Mouse (Mus musculus): ENCODE data around the gene Tial1.
A peak's percentile ranks its signal among the peaks of the same experiment; 100 is the strongest.

Gene Tial1

GRCm38 (mm10) chr7:128461285-128462215 lies at the start of gene Tial1:
Gene Tial1, minus strand, starts transcription at chr7:128461717.
- peak; percentile 97 for DNase-seq (ENCODE audit: low spot score in 2 of 2)

DNA sequence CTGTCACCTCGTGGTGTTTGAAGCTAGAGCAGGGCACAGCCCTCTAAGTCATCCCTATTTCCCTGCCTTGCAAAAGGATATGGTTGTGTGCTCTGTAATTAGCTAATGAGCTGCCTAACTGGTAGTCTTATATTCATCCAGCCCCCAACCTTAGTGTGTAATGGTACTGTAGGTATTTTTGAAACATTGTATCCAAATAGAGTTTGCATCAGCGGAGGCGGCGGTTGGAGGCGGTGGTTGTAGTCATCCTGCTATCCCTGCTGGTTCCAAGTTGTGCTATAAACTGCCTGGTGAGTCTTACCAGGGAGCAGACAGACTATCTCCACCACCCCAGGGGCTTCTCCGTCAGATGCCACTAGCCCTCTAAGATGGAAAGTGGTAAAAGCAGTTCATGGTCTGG lies 42.6 kb upstream of the Tial1 start:
- DNase-seq (ENCODE audit: low spot score in 2 of 2): peak in 1 of 2 experiments; percentile 47

DNA sequence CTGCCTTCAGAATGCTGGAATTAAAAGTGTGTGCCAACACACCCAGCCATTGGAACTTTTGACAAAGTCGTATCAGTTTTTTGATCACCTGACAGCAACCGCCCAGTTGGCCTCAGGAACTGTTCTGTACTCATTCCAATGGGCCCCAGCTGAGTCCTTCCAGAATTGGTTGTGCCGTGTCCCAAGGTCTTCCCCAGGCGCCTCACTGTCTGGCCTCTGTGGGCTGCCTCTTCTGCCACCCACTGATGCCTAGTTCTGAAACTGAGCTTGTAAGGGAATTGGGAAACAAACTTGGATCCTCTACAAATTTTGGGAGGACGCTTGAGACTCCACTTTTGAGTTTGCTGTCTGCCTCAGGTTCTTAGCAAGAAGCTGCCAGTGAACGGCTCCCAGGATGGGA lies 38.3 kb upstream of the Tial1 start:
- DNase-seq (ENCODE audit: low spot score in 2 of 2): no peak

DNA sequence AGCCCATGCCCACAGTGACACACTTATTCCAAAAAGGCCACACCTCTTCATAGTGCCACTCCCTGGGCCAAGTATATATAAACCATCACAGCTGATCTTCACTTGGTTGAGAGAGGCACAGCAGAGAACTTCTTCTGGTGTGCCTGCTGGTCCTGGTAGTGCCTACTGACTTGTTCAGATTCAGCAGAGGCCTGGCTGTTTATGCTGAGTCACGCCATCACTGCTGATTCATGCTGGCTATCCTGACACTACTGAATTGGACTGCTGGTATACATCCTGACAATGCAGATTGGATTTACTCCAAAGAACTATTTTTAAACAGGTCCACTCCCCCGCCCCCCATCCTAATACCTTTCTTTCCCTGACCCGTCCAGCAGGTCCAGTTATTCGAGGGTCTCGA lies 33.0 kb upstream of the Tial1 start:
- no peak for DNase-seq (ENCODE audit: low spot score in 2 of 2)

DNA sequence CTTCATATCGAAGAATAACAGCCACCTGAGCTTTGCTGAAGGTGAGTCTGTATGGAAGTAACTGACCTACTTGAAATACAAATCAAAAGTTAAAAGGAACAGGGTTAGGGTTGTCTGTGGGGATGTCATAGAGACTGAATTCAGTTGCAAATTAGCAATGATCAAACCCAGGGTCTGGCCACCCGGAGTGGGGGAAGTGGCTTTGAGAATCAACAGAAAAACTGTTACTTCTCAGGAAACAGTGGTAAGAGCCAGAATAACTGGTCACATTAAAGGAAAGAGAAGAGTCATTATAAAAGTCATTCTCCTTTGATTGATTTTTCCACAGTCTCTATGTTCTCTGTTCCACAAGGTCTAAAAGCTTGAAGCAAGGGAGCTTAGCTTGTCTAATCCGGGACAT lies 27.5 kb upstream of the Tial1 start:
- DNase-seq (ENCODE audit: low spot score in 2 of 2): no peak

- DNase-seq (ENCODE audit: low spot score in 2 of 2): peak; percentile 52 to 76
Measured at GRCm38 (mm10) chr7:128474322-128474721, 12.8 kb upstream of the Tial1 start.

DNA sequence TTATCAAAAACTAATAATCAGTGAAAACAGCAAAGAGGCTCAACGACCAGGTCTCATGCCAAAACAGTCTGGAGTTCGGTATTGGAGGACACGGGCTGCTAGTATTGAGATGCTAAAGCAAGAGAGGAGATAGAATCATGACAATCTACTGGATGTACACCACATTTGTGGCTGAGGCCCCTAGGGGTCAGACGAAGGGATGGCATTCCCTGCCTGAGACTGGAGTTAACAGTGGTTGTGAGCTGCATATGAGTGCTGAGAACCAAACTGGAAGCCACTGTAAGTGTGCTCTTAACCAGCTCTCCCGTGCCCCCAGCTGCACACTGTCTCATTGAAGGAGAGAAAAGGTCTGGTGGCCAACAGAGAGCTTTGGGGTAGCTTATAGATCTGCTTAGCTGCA lies 889 bp upstream of the Tial1 start:
- no peak for DNase-seq (ENCODE audit: low spot score in 2 of 2)

GRCm38 (mm10) chr7:128460865-128461228 lies 670 bp downstream of the Tial1 start:
- DNase-seq (ENCODE audit: low spot score in 2 of 2): no peak

DNA sequence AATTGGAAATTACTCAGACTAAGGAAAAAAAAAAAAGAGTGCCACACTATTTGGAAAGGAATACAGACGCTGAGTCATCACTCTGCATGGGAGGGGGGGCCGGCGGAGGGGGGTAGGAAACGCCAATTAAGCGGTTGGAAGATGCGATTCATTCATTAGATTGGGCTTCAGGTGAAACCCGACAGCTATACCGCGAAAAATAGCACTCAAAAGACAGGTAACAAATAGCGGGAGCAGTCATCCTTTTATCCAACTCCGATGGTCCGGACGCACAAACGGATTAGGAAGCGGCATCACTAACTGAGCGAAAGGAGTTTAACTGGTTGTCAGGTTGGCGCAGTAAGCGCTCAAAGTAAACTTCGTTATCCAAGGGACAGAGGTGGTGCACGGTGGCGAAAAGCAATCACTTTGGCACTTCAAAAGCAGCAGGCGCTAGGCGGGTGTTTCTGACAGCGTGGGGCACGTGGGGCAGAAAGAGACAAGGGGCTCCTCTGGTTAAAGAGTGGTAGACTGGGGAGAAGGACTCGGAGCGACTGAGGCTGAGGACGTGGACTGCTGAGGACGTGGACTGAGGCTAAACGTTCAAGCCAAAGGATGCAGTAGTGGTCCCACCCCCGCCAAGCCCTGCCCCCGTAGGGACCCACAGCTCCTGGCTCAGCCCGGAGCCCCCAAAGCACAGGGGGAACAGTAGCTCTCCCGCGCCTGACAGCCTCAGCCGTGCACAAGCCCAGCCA lies 1.2 kb downstream of the Tial1 start:
- peak in 1 of 2 experiments; percentile 26 for DNase-seq (ENCODE audit: low spot score in 2 of 2)

- no peak for DNase-seq (ENCODE audit: low spot score in 2 of 2)
Measured at GRCm38 (mm10) chr7:128459791-128460130, 1.8 kb downstream of the Tial1 start.

- DNase-seq (ENCODE audit: low spot score in 2 of 2): no peak
Measured at GRCm38 (mm10) chr7:128458011-128458410, 3.5 kb downstream of the Tial1 start.

DNA sequence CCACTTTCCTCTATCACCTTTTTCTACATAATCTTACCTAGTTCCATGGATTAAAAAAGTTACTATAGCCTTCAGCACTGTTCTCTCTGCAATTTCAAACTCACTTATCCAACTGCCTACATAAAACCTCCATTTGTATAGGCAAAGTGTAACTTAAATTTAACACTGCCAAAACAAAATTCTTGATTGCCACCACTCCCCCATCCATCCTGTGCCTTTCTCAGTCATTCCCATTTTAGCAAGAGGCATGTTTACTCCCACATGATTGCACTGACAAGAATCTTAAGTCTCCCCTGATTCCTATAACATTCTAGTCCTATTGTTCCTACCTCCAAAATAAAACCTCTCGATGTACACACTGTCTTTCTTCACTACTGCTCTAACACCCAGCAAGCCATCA lies 8.8 kb downstream of the Tial1 start:
- no peak for DNase-seq (ENCODE audit: low spot score in 2 of 2)

DNA sequence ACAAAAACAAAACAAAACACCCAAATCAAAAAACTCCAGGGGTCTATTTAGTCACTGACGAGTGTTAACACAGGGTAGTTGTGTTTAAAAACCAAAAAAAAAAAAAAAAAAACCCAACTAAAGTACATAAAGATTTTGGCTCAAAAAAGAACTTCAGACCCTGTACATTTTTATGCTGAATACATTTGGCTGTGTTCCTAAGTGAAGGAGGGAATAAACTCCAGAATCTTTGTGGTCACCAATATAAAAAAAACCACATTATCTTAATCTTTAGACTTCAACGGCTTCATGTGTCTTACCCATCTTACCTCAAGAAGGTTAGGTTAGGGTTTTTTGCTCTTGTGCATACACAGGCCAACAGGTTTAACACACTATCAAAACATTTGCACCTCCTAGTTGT lies 20.9 kb downstream of the Tial1 start:
- DNase-seq (ENCODE audit: low spot score in 2 of 2): no peak

DNA sequence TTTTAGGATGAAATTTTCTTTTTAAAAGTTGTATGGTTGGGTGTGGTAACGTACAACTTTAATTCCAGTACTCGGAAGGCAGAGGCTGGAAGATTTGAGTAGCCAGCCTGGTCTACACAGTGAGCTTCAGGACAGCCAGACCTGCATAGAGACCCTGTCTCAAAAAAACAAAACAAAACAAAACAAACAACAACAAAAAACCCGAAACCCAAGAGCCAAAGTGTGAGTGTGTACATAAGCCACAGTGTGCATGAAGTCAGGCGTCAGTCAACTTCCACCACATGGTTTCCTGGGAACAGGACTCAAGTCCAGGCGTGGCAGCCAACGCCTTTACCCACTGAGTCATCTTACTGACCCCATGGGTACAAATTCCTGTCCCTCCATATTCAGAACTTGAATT lies 22.3 kb downstream of the Tial1 start:
- DNase-seq (ENCODE audit: low spot score in 2 of 2): no peak

- no peak for DNase-seq (ENCODE audit: low spot score in 2 of 2)
Measured at GRCm38 (mm10) chr7:128438131-128438530, 23.4 kb downstream of the Tial1 start.

DNA sequence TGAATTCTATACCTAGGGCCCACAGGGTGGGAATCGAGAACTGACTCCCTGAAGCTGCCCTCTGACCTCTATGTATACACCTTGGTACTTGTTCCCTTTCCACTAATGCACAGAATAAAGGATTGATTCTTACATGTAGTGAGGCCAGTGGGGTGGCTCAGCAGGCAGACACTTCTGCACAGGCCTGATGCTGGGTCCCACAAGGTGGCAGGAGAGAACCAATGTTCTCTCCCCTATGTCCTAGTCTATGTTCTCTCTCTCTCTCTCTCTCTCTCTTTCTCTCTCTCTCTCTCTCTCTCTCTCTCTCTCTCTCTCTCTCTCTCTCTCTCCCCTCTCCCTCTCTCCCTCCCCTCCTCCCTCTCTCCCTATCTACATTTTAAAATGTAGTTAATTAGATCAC lies 28.3 kb downstream of the Tial1 start:
- DNase-seq (ENCODE audit: low spot score in 2 of 2): no peak

DNA sequence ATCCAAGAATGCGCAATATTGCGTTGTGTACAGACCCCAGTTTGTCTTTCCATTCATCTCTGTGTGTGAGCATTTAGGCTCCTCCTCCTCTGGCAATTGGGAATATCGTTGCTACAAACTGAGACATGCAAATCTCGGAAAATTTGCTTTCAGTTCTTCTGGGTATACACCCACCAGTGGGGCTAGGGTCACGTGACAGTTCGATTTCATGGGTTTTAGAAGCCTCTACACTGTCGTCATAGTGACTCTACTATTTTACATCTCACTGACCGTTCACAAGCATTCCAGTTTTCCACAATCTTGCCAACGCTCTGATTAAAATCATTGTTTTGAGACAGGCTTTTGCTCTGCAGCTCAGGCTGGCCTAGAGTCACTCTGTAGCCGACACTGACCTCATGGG lies 28.9 kb downstream of the Tial1 start:
- DNase-seq (ENCODE audit: low spot score in 2 of 2): no peak

DNA sequence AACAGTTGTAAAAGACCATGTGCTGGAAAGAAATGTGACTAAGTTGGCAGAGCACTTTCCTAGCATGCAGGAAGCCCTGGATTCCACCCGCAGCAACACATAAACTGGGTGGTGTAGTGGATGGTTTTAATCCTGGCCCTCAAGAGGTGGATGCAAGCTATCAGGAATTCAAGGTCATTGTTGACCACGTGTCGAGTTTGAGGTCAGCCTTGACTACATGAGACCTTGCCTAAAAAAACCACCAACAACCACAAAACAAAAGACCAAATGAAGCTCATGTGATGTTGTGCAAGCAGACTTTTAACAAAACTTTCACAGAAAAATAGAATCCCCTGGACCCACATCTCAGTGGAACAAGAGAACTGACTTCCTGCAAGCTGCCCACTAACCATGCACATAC lies 39.0 kb downstream of the Tial1 start:
- DNase-seq (ENCODE audit: low spot score in 2 of 2): no peak

- no peak for DNase-seq (ENCODE audit: low spot score in 2 of 2)
Measured at GRCm38 (mm10) chr7:128421701-128422100, 39.8 kb downstream of the Tial1 start.

GRCm38 (mm10) chr7:128419690-128420089 lies 41.8 kb downstream of the Tial1 start:
- DNase-seq (ENCODE audit: low spot score in 2 of 2): no peak

DNA sequence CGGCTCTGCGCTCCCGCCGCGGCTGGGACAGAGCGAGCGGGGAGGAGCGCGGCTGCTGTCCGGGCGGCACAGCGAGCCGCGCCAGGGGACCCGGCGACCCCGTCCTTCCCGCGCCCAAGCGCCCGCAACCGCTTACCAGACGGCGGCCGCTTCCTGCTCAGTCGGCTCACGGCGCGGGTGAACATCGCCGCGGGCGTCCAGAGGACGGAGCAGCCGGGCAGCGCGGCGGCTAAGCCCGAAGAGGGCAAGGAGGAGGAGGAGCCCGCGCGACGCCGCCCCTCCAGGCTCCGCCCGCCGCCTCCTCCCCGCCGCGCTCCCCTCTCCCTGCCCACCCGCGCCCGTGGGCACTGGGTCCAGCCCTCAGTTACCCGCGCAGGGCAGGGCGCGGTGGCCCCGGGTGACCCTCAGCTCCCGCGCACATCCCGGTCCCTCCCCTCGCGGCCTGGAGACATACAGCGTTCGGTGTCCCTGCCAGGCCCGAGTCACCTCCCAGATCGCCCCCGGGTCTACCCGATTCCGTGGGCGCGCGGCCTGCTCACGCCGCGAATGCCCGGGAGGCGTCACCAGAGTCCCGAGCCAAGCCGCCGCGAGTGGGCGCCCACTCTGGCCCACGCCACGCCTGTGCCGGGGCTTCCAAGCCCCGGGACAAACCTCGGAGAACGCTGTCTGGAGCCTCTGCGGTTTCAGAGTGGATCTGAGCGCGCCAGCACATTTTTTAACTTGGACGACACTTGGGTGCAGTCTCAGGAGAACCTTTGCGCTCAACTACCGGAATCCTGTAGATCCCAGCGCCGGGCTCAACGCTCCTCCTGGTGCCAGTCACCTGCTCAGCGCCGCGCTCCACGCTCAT lies 43.4 kb downstream of the Tial1 start, which contains the start of gene Rgs10:
Rgs10 (minus strand) TSS at position 829 of the 850 bp plus-strand sequence.
- peak in 1 of 2 experiments; percentile 62 for DNase-seq (ENCODE audit: low spot score in 2 of 2)

Measured in urinary bladder, postnatal 4 days (tissue).